ENCODE assay signal across 28 mouse cellular contexts in the genomic region with DNA sequence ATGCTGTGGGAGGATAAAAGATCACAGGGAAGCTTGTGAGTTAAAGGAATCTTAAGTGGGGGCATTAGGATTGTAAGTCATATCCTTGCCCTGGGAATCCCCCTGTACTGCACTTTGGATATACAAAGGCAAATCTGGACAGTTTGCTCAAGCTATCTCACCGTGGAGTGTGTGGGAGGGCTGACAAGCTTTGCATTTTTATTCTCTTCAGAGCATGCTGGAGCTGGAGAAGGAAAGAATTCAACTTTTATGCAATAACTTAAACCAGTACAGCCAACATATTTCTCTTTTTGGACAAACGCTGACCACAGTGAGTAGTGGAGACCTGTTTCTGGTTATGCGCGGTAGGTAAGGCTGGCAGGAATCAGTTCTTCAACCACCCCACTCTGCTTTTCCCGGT. TPM values are rescaled to one million over a fixed set of nuclear protein-coding genes. Genes with fewer than 3 reads are reported as not detected.
DNase-seq lines count a peak whose midpoint lies in the region; ATAC-seq and TF ChIP-seq lines count a peak whose summit lies in the region.
"Had no signal": no experiment of that assay in that cellular context is flagged by ENCODE, and none has a peak within 500 bp of the region (broad histone marks: within the 10 kb centered on the region; RNA-seq: fewer than 3 reads in every experiment).

No protein-coding gene starts in this region.

- no peak for TF ChIP-seq POLR2A in brain, embryonic 14.5 days (IDR thresholded peaks at IDR 0.05; ENCODE audit: borderline replicate concordance, extremely low read depth, insufficient read depth, insufficient read length, poor library complexity, severe bottlenecking)

- WGBS in kidney, embryonic 14.5 days: 56% methylated on average over 5 of the region's 5 CpGs

- H3K36me3 ChIP-seq in kidney, embryonic 14.5 days (ENCODE audit: control insufficient read depth, insufficient read depth, low read length): no peaks in the 10 kb centered on the region
- H3K36me3 ChIP-seq: forebrain, embryonic 10.5 days; liver, embryonic 13.5 days; neural tube, embryonic 13.5 days had no signal

- peaks cover 8% of the 10 kb centered on the region; the same call in 1 of the 2 replicates for H3K4me1 ChIP-seq in kidney, embryonic 14.5 days (ENCODE audit: control insufficient read depth, insufficient read depth, low read length)
- H3K4me1 ChIP-seq: forebrain, embryonic 10.5 days; liver, embryonic 13.5 days; megakaryocyte, embryonic 14.5 days had no signal

- peak overlapping the region; percentile 17; the same call in 1 of the 2 replicates for H3K27ac ChIP-seq in kidney, embryonic 14.5 days (ENCODE audit: low read depth, low read length)
- peak overlapping the region; percentile 50; the same call in 1 of the 2 replicates for H3K27ac ChIP-seq in left cerebral cortex, adult 2 months
- H3K27ac ChIP-seq: forebrain, embryonic 10.5 days; liver, embryonic 13.5 days; neural tube, embryonic 13.5 days had no signal

- H3K4me3 ChIP-seq in kidney, embryonic 14.5 days (ENCODE audit: low read length): no peak overlapping the region
- H3K4me3 ChIP-seq in left cerebral cortex, adult 2 months: no peak overlapping the region
- H3K4me3 ChIP-seq: forebrain, embryonic 10.5 days; liver, embryonic 13.5 days; megakaryocyte, embryonic 14.5 days; myocyte; neural tube, embryonic 13.5 days had no signal

- H3K27me3 ChIP-seq in kidney, embryonic 14.5 days (ENCODE audit: control insufficient read depth, insufficient read depth, low read length): no peaks in the 10 kb centered on the region
- H3K27me3 ChIP-seq: liver, embryonic 13.5 days; neural tube, embryonic 13.5 days had no signal

- no peak for ATAC-seq in kidney, embryonic 14.5 days (ENCODE audit: low FRiP score, low TSS enrichment)
- ATAC-seq: forebrain, postnatal 0 days; intestine, postnatal 0 days; midbrain, embryonic 16.5 days had no signal

- H3K9me3 ChIP-seq in kidney, embryonic 14.5 days (ENCODE audit: control insufficient read depth, low read length): peaks cover 4% of the 10 kb centered on the region; the same call in 1 of the 2 replicates
- H3K9me3 ChIP-seq: forebrain, embryonic 10.5 days; liver, embryonic 13.5 days; neural tube, embryonic 13.5 days had no signal

- DNase-seq in kidney, adult 18-20 months: no peak
- DNase-seq in left cerebral cortex, adult 2 months (ENCODE audit: extremely low spot score in 1 of 2, low spot score in 2 of 2): no peak
- DNase-seq in left cerebral cortex, adult 11 months (ENCODE audit: low spot score): no peak
- DNase-seq in brain, embryonic 14.5 days (ENCODE audit: low read depth): peak; percentile 19
- DNase-seq in right cerebral cortex, postnatal 25 days: peak; percentile 14
- DNase-seq in cerebellum, postnatal 10 days: no peak
- DNase-seq: adrenal gland, postnatal 25 days; cerebellum, adult 11 months; cerebellum, postnatal 14 days; forebrain, postnatal 0 days; kidney, postnatal 4 days; layer of hippocampus, adult 9-11 months; liver, embryonic 13.5 days; lung, adult 2 months; spleen, adult 18-20 months had no signal

- H3K4me2 ChIP-seq in kidney, embryonic 14.5 days (replicated peaks; ENCODE audit: low read depth, low read length): no peak overlapping the region
- H3K4me2 ChIP-seq: heart, embryonic 11.5 days; liver, embryonic 13.5 days; neural tube, embryonic 13.5 days had no signal

- TF ChIP-seq CTCF in left cerebral cortex, adult 2 months (IDR thresholded peaks at IDR 0.05): no peak
- TF ChIP-seq CTCF in brain, embryonic 14.5 days (IDR thresholded peaks at IDR 0.05; ENCODE audit: borderline replicate concordance, extremely low read depth, insufficient read depth, insufficient read length): no peak

- intact Hi-C loops in left cerebral cortex, adult 2 months (cut with DNase I): no loop called here

- H3K9ac ChIP-seq in kidney, embryonic 14.5 days (ENCODE audit: low read depth, low read length): no peak overlapping the region
- H3K9ac ChIP-seq: forebrain, postnatal 0 days; liver, embryonic 13.5 days; neural tube, embryonic 13.5 days had no signal

RNA-seq across cellular contexts. Expression of a gene that starts 30.7 kb away (rescaled TPM):
- 268 and 319 TPM in 2 replicates for polyA plus RNA-seq in kidney, embryonic 14.5 days (2014; fragmentation: Nextera tagmentation; extraction: Ambion mirVana)
- total RNA-seq in left cerebral cortex, adult 2 months (2021): 1 to 10 TPM in 1 of 2 experiments, under 1 TPM in 1; 0.61 to 1.4 TPM
- 22.3 and 37.1 TPM in 2 replicates for polyA plus RNA-seq in brain, embryonic 14.5 days (2012; rRNA removed)

RNA-seq across cellular contexts. Expression of a gene that starts 35.6 kb away (rescaled TPM):
- polyA plus RNA-seq in kidney, embryonic 14.5 days (2014; fragmentation: Nextera tagmentation; extraction: Ambion mirVana): 3.8 and 5.0 TPM in 2 replicates
- not detected for total RNA-seq in left cerebral cortex, adult 2 months (2021)
- 0.08 and 0.18 TPM in 2 replicates for polyA plus RNA-seq in brain, embryonic 14.5 days (2012; rRNA removed)
- total RNA-seq: adrenal gland, postnatal 25 days; forebrain, postnatal 0 days; gastrocnemius, adult 8-10 months; left cerebral cortex, postnatal 10 days had no signal
- polyA plus RNA-seq: forebrain, embryonic 10.5 days; forebrain, postnatal 0 days; gonadal fat pad, adult 2 months; heart, postnatal 0 days; intestine, postnatal 0 days; liver, embryonic 13.5 days; lung, adult 2 months; midbrain, embryonic 16.5 days; myocyte; urinary bladder, adult 2 months had no signal

RNA-seq across cellular contexts. Expression of a gene that starts 39.7 kb away (rescaled TPM):
- polyA plus RNA-seq in kidney, embryonic 14.5 days (2014; fragmentation: Nextera tagmentation; extraction: Ambion mirVana): 5.4 and 5.9 TPM in 2 replicates
- total RNA-seq in left cerebral cortex, adult 2 months (2021): 1 to 10 TPM; 3.5 to 6.6 TPM
- 0.63 TPM in 2 replicates for polyA plus RNA-seq in brain, embryonic 14.5 days (2012; rRNA removed)

Comparison
In these comparisons a context has a peak if more than half of its experiments do, and no peak if none do; other contexts are left out.
1. DNase-seq: peak in brain, embryonic 14.5 days (single experiment) and right cerebral cortex, postnatal 25 days (single experiment); none in kidney, adult 18-20 months (single experiment), left cerebral cortex, adult 2 months (0 of 2), left cerebral cortex, adult 11 months (single experiment) and cerebellum, postnatal 10 days (0 of 2).